Mouse (Mus musculus) myocyte (in vitro differentiated cells): ENCODE measurements at regions not wholly inside any gene's neighbourhood (a gene's known extent, or its start where the extent isn't known, plus 50 kb on each side); places are given as distances from the start of the nearest gene placed in this dataset.

ENCODE experiments used
- MYOG ChIP-seq, 3 experiments: IDR thresholded peaks; one replicate each; pipeline ENCODE4 v1.6.1; 2011; ENCODE audit warnings: control low read depth in 2 of 3, low read depth in 2 of 3, mild to moderate bottlenecking in 2 of 3; ENCODE audit not compliant: insufficient read length in 2 of 3, control insufficient read depth in 1 of 3, insufficient read depth in 1 of 3
- POLR2A ChIP-seq: IDR thresholded peaks from one replicate; pipeline ENCODE4 v1.6.1; 2011; ENCODE audit warnings: low read depth, mild to moderate bottlenecking, control low read depth, moderate library complexity; ENCODE audit not compliant: insufficient read length
- USF1 ChIP-seq: IDR thresholded peaks from one replicate; pipeline ENCODE4 v1.6.1; 2011; ENCODE audit warnings: low read depth, mild to moderate bottlenecking, control low read depth, moderate library complexity

GRCm38 (mm10) chr8:112390108-112390507 is 179.7 kb upstream of the Cntnap4 start:
- TF ChIP-seq MYOG (IDR thresholded peaks at IDR 0.05; ENCODE audit: control insufficient read depth in 1 of 3, insufficient read depth in 1 of 3, insufficient read length in 2 of 3, low read depth in 2 of 3) = no peak
- TF ChIP-seq POLR2A = no peak
- no peak for TF ChIP-seq USF1
